Mouse (Mus musculus) lung, adult 18-20 months (tissue): ENCODE results near the gene Ush2a.
A peak's percentile ranks its signal among the peaks of the same experiment; 100 is the strongest.

Source experiments
- DNase-seq, 2 experiments: peaks; one replicate each; pipeline ENCODE4 v3.0.0; 2022; ENCODE audit warnings: mixed read lengths in 2 of 2

Gene Ush2a

DNA sequence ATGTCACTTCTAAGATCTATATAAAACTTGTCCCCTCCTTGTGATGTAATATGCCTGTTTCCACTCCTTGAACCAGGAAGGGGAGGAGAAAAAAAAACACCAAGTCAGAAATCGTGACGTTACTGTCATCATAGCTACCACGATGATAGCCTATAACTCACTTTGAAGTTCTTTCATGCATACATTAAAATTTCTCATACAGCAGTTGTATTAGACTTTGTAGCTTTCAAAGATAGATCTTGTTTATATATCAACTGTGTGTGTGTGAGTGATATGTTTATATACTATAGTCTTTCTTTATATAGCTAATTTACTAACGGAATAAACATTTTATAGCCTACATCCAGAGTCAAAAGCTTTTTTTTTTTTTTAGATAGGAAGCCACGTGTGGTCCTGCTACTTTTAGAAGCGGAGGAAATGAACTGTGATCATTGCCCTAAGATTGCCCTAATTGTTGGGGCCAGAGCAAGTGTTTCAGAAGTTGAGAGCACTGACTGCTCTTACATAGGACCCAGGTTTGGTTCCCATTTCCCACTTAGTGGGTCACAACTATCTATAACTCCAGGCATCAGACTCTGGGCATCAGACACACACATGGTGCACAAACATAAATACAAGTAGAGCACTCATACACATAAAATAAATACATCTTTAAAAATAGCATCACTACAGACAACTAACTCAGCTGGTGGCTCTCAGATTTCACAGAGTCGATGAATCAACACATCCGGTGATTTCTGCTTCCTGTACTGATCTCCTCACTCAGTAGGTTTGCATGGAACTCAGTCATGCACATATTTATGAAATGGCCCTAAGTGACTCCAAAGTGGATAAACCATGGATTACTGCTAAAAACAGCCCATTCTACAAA, 413.1 kb downstream of the Ush2a start:
- DNase-seq: no peak

DNA sequence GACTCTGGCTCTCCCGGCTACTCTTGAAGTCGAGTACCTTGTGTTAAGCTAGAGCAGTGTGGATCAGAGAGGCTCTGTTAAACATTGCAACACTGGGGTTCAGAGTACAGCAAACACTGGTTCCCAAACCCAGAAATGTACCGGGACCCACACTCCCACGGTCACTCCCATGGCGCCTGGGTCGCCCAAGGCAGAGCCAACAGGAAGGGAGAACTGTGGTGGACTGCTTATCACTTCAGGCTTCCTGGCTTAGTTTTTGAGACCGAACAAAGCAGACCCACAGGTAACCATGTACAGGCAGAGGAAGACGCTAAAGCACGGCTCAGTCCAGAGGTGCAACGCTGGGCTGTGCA, 413.7 kb downstream of the Ush2a start:
- peak; percentile 29 to 37 for DNase-seq

DNA sequence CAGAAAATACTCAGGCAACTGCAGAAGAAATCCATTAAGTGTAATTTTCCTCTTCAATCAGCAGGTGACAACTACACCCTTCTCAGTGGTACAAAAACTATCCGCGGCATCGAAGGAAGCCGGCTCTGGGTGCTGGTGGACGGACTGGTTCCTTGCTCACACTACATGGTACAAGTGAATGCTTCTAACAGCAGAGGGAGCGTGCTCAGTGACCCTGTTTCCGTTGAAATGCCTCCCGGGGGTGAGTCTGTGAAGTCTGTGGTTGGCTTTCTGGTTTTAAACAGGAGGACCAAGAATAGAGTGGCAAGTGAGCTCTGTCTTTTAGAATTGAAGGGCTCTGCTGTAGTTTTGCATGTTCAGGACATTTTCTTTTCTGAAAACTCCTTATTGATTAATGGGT, 416.4 kb downstream of the Ush2a start:
- DNase-seq: no peak

DNA sequence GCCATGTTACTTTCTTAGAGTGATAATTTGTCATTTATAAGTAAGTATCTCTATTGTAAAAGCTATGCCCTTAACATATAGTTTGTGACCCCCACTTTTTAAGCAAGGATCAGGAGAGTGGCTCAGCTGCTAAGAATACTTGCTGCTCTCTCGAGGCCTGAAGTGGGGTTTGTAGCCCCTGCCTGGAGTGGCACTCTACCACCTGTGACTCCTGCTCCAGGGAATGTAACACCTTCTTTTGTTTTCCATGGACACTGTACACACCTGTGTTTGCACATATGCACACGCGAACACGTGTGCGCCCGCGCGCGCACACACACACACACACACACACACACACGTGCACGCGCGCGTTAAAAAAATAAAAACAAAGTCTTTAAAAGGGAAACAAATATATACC, 424.5 kb downstream of the Ush2a start:
- DNase-seq: peak in 1 of 2 experiments; percentile 4

DNA sequence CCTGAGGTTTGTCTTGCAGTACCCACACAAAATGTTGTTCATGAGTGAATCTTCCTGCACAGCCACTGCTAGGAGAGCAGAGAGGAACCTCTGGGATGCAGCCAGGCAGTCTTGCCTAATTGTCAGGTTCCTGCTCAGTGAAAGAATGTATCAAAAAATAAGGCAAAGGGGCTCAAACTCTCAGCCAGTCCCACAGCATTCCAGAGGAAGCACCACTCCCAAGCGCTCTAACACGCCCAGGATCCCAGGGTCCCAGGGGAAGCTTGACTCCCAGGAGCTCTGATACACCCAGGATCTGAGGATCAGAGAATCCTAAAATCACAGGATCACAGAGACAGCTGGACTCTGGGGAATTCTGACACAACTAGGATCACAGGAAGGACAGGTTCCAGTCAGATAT, 434.5 kb downstream of the Ush2a start:
- no peak for DNase-seq

DNA sequence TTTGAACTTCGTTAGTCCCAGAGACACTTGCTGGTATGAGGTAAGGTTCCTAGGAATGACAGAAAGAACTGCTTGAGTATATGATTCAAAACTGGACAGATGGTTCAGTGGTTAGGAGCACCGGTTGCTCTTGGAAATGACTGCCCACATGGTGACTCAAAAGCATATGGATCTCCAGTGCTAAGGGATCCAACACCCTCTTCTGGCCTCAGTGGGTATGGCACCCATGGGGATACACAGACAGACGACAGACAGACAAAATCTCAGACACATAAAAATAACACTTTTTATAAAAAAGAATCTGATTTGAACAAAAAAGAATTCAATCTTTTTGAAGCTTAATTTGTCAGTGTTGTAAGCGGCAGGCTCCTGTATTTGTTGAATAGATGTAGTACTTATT, 446.4 kb downstream of the Ush2a start:
- no peak for DNase-seq

DNA sequence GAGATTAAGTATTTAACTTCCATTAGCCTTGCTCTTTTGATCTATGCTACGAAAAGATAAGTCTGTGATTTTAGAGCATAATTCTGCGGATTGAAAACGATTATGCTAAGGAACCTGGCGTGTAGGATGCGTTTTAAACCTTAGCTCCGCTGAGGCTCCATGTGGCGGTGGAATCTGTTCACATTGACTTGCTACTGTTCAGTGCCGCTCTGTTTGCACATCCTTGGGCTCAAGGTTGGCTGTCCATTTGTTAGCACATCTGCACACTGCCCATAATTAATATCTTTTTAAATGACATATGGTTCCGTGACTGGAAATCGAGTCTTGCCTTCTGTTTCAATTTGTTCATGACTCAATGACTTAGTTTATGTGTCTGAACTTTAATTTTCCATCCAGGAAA, 446.9 kb downstream of the Ush2a start:
- no peak for DNase-seq

DNA sequence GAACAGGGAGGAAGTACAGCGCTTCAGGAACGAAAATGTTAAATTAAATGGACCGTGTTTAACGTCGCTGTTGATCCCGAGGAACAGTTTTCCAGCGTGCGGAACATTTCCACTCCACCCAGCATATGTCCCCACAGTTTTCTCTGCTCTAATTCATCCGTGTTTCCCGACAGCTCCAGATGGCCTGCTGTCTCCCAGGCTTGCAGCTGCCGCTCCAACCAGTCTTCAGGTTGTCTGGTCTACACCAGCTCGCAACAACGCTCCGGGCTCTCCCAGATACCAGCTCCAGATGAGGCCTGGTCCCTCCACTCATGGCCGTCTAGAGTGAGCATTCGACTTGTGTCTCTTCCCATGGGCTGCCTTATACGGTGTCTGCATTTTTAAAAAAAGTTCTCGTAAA, 452.3 kb downstream of the Ush2a start:
- DNase-seq: no peak

DNA sequence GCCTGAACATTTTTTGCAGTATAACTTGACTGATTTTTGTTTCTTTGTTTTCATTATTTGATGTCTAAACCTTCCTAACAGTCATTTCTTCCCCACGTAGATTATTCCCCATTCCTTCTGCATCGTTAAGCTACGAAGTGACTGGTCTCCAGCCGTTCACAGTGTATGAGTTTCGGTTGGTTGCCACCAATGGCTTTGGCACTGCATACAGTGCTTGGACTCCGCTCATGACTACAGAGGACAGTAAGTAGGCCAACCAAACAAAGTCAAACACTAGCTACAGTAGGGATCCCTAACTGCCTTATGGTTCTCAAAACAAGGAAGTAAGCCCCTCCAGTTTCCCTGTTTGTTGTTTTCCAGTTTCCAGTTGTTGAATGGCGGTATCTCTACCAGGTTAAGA, 453.1 kb downstream of the Ush2a start:
- DNase-seq: no peak

DNA sequence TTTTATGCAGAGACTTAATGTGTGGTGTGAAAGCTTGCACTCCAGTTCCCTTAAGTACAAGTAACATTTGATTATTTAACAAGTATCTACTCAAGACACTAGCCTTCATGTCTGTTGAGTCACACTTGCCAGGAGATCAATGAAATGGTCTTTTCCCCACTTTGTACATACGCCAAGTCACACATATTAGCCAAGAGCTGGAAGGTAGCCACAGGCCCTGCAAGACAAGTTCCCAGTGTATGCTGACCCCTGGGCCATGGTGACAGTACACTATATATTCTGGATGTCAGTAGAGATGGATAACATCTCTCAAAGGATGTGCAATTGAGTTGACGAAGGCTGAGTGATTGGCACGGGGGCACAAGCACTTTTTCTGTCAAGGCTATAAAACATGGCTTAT, 455.1 kb downstream of the Ush2a start:
- DNase-seq: peak in 1 of 2 experiments; percentile 6

DNA sequence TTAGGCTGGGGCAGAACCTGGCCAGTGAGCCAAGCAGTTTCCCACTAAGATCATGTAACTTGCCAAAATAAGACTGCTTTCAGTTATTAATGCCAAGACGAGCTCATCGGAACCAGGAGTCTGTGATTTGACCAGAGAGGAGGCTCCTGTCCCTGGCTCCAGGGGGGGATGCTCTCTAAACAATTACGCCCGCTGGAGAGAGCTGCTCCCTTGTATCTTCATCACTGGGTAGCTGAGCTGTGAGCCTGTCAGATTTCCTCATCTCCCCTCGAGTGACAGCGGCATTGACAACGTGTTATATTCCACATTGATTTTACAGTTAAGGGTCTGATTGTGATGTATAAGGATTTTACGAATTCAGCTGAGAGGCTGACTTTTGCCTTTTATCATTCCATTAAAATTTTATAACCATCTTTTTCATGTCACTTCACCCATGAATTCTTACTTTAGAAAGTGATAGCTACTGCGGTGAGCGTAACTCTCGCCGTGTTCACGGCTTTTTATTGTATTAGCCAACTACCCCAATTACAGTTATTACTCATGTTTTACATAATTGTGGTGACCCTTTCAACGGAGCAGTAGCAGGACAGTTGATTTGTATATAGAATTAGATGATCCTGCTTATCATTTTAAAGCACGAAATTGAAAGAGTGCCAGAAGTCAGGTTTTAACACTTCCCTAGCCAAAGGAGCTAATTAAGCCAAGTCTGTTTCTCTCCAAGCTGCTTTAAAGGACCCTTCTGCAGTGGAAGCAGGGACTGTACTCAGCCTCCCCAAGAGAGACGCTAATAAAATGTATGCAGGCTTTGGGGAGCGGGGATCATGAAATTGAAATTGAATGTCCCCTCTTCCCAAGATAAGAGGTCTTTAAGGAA, 463.5 kb downstream of the Ush2a start:
- DNase-seq: no peak

DNA sequence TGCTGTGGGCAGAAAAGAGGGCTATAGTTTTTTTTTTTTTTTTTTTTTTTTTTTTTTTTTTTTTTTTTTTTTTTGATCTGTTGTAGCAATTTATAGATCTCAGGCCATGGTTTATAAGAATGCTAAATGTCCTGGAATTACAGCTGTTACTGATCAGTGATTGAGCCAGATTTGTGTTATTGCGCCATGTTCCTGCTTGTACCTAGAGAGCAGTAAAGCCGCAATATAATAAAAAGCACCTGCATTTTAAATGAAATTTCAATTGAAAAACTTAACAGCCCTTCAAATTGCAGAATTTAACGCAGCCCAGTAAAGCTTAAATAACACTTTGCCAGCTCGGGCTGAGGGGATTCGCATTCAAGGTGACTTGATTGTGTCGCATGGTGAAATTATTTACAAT, 465.1 kb downstream of the Ush2a start:
- no peak for DNase-seq

DNA sequence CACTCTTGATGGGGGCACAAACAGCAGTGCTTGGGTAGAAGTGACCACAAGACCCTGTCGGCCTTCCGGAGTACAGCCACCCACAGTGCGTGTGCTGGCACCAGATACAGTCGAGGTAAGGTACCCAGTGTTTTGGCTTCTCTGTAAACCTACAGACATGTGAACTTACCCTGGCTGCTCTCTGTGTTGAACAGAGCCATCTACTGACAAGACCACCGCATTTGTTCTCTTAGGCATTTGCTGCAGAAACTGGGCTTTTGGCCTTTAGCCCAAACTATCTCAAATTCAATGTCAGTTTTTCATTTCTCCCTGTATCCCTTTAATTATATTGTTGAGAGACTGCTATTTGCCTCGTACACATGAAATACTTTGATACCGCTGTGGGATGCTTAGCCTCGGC, 466.8 kb downstream of the Ush2a start:
- DNase-seq: no peak

DNA sequence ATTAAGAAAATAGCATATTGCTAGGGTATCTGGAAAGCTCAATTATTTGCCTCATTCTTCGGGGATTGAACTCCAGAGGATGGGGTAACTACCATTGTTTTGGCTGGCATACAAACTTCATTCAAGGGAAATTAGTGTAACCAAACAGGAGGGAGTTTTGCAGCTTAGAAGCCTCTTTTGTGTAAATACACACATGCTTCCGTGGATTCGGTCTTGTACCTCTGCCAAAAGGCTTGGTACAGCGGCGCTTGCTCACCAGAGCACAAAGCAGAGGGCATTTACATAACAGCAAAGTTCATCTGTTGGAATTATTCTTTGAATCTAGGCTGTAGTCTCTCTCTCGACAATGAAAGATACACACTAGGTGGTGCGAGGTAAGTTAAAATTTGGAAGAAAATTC, 467.4 kb downstream of the Ush2a start:
- DNase-seq: peak in 1 of 2 experiments; percentile 34

DNA sequence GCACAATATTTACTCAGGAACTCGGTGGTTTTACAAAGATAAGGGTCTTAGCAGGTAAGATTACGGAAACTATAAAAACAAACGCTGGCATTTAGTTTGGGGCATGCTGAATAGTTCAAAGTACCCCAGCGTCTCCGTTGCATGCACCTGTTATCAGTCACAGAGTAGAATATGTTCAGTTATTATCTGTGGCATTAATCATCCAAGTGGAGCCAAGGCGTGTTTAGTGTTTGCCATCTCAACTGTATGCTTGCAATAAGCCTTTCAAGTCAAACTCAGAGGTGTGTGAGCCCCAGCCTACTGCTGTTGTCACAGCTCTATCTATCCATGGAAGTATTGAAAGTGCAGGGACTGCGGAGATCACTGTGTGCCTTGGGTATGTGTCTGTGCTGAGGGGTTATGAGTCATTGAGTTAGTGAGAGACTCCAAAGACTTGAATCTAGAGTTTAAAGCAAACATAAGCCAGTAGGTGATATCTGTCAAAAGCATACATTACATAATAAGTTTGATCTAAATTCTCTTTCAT, 473.0 kb downstream of the Ush2a start:
- no peak for DNase-seq

DNA sequence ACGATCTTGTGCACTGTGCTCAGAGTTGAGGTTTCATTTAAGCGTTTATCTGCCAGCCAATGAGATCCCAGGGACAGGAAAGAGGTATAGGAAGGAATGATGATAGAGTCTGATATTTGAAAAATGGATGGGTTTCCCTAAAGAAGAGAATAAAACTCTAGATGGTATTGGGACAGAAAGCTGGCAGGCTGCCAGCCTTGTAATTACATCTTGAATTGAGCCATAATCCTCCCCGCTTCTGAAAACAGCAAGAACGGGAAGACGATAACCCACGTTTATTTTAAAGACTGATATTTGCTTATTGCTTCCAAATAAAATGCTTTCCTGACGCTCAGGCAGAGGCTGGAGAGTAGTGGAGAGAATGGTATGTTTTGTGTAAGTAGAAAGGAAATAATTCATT, 481.1 kb downstream of the Ush2a start:
- DNase-seq: no peak

DNA sequence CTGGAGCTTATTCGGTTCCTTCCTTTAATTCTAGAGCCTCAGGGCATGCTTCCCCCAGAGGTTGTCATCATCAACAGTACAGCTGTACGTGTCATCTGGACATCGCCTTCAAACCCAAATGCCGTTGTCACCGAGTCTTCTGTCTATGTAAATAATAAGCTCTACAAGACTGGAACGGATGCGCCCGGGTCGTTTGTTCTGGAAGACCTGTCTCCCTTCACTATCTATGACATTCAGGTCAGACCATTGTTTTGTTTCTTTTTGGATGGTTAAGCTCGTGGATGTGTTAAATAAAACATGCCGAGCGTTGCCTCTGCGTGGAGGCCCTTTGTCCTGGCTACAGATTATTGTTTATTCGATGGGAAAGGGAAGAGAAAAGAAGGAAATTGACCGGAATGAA, 493.2 kb downstream of the Ush2a start:
- no peak for DNase-seq

DNA sequence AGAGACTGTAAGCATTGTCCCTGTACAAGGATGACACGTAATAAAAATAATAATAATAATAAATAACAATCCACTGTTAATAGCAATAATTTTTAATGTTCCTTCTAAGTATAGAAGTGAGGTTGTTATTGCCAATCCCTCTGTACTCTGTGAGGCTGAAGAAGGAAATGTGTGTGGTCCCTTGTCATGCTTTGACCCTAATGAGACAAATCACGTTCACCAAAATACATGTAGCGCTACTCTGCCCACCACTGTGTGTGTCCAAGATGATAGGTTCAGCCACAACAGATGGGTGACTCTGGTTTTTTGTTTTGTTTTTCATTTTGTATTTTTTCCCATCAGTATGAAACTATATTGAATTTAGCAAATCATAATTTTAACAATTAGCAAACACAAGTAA, 498.7 kb downstream of the Ush2a start:
- DNase-seq: no peak

DNA sequence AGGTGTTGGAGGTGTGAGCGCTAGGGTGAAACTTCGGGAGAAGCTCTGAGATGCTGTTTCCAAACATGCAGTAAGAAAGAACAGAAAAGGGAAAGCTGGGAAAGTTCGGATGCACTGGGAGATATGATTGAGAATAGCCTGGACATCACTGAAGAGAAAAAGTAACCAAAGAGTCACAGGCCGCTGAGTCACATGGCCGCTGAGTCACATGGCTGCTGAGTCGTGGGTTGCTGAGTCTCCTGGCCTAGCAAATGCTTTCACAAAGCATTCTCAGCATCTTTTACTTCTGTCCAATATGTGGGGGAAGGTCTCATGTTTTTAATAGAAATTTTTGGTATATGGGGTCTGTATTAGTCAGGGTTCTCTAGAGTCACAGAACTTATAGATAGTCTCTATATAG, 500.6 kb downstream of the Ush2a start:
- DNase-seq: no peak

DNA sequence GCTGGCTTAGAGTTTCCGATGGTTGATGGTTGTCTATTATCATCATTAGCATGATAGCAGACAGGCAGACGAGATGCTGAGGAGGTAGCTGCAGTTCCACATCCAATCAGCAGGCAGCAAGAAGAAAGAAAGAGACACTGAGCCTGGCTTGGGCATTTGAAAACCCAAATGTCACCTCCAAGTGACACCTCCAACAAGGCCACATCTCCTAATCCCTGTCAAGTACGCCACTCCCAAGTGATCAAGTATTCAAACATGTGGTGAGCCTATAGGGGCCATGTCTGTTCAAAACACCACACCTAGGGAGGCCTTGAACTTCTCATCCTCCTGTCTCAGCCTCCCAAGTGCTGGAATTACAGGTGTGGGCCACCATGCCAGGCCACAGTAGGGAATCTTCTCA, 501.9 kb downstream of the Ush2a start:
- no peak for DNase-seq

DNA sequence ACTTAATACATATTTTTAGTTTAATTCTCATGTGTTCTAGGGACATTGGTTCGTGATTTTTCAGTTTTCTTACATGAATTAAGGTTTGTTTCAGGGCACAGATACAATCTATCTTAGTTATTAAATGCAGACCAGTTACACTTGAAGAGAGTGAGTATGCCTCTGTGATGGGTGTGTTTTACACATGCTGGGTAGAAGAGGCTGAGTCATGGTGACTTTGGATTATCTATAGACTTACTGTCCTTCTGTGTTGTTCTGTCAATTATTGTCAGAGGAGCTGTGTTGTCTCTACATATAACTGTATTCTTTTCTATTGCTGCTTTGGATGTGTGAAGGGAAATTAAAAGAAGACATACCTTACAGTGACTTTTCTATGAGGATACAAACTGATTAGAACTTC, 509.0 kb downstream of the Ush2a start:
- DNase-seq: no peak

DNA sequence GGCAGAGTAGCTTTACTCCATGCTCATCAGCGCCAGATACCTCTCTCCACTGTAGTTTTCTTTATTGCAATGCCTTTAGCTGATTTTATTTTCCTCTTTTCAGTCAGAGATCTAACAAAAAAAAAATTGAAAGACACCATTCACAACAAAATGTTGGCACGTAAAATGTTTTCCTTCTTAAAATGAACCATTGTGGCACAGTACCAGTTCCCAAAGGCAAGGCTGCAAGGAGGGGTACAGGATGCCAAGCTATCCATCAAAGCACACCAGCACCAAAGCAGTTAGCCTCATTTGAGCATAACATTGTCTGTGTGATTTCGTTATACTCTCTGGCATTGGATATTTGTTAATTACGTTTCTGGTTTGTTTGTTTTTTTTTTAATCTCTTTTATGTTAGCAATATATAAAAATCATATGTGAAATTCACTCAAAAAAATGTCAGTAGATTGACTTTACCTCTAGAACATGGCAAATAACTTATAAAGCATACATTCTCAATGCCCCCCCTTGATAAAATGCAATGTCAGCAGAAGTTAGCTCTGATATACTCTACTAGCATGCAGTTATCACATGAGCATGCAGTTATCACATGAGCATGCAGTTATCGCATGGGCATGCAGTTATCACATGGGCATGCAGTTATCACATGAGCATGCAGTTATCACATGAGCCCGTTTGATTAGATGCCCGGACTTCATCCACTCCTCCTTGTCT, 510.9 kb downstream of the Ush2a start:
- DNase-seq: no peak

DNA sequence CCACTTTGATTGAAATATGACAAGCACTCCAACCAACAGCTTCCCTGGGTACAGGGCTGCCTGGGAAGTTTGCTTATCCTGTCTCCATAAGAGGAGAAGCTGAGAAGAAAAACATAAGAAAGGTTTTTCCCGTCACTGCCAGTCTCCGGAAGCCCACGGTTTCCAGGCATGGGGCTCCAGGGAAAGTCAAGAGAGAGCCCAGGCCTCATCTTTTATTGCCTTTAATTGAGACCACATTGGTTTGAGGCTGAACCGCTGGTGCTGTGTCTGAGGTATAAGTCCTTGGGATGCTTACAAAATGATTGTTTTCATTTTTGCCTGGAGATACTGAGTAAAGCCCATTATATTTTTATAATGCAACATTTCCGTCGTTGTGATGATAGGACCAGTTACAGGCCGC, 511.8 kb downstream of the Ush2a start:
- no peak for DNase-seq
